Mouse (Mus musculus) left cerebral cortex, postnatal 25 days (tissue): ENCODE results near the gene Slc35f1. TPM values are rescaled to one million over a fixed set of nuclear protein-coding genes. Genes with fewer than 3 reads are reported as not detected.
A peak's percentile ranks its signal among the peaks of the same experiment; 100 is the strongest.

ENCODE experiments used
- DNase-seq, 2 experiments: peaks; one replicate each; pipeline ENCODE4 v3.0.0; 2022; ENCODE audit warnings: low spot score in 2 of 2, mixed read lengths in 1 of 2
- intact Hi-C: fragments of 180-260 bp; cut with DNase I; formaldehyde crosslinking; loops from one replicate; pipeline ENCODE4 v1.15.1; 2025
- total RNA-seq, 2 experiments: library from RNA; stranded (reverse); gene quantifications; 2 replicates each; pipeline ENCODE4 v1.2.3; 2021

Gene Slc35f1
- 10 to 100 TPM; 46.8 to 49.3 TPM for total RNA-seq

DNA sequence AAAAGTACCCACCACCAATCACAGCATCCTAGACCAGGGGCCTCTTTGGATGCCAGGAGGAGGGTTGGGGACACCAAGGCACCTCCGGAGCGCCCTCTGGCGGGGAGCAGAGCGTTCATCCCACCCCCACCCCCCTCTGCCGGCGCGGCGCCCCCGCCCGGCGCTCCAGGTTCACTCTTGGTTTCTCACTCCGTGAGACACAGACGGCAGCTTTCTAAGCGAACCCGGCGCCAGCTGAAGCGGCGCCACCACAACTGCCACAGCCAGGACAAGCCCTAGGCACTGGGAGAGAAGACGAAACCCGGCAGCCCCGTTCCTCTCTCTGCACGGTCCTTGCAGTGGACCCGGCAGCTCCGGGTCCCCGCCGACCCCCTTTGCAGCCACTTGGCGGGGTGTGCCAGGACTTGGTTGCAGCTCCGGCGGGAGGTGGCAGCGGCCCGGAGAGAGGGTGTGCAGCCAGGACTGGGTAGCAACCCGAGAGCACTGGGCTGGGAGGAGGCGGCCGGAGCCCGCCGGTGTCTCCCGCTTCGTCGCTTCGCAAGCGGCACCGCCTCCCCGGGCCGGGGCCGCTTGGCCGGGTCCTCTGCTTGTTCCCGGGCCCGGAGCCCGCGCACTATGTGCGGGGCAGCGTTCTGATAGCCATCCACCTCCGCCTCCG, at the start of gene Slc35f1:
Gene Slc35f1 (plus strand): TSS at position 200 of the 658 bp plus-strand sequence.
- intact Hi-C loops: loop anchor here (2.0 to 5.0 kb wide), 3 partner anchors 67 to 268 kb away; no protein-coding TSS in a partner anchor
- peak; percentile 80 to 84 for DNase-seq

DNA sequence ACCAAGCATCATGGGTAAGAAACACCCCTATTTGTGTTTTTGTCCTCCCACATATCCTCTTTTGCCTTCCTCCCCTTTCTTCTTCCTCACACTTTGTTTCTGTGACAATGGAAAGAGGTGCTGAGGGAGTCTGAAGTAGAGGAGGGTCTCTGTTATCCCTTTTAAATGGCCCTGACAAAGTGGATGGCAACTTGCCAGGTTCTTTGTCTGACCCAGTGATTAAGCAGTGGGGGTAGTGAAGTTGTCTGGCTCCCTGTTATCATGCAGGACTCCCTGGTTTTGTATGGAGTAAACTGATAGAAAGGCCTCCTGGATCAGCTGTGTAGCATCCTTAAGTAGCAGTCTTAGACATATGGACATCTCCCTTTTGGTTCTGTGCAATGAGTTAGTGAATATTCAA, 19.1 kb upstream of the Slc35f1 start:
- DNase-seq: no peak
- intact Hi-C loops: no loop called here

DNA sequence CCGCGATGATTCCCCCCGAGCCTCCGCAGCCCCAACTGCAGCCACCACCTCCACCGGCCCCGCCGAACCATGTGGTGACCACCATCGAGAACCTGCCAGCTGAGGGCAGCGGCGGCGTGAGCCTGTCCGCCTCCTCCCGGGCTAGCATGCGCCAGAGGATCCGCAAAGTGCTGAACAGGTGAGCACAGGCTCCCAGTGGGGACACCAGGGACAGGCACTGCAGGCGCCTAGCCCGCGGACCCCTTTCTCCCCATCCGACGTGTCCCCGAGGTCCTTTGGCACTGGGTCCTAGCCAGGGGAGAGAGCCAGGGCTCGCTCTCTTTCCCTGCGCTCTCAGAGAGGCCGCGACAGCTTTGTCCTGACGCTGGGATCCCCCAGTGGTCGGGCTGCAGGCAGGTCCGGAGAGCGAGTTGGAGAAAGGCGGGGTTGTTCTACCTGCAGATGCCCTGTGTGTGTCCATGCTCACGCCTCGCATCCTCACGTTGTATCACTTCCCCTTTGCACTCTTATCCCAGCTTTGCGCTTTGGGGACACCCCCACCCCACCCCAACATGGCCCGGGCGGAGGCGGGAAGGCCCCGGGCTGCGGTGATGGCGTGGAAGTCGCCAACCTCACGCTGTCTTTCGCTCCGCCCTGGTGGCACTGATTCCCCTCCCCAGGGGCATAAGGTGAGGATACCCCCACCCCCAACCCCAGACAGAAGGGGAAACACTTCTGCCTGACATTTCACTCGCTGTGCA, 829 bp downstream of the Slc35f1 start:
- intact Hi-C loops: loop anchor here (2.0 to 5.0 kb wide), 3 partner anchors 66 to 269 kb away; no protein-coding TSS in a partner anchor
- peak; percentile 39 to 54 for DNase-seq

DNA sequence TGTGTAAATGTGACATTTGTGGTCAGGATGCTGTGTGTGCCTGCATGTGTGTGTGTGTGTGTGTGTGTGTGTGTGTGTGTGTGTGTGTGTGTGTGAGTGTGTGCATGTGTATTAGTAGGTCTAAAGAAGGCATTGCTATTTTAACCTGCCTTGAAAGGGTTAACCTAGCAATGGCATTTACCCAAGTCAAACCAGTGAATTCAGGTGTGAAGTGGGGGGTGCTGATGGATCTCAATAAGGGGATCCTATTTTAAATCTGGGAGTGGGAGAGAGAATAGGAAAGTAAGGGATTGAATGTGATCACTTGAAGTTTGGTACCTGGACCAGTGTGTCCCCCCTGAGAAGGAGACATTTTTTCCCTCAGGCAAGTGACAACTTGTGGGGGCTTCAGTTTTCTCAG, 13.4 kb downstream of the Slc35f1 start:
- intact Hi-C loops: no loop called here
- DNase-seq: no peak

DNA sequence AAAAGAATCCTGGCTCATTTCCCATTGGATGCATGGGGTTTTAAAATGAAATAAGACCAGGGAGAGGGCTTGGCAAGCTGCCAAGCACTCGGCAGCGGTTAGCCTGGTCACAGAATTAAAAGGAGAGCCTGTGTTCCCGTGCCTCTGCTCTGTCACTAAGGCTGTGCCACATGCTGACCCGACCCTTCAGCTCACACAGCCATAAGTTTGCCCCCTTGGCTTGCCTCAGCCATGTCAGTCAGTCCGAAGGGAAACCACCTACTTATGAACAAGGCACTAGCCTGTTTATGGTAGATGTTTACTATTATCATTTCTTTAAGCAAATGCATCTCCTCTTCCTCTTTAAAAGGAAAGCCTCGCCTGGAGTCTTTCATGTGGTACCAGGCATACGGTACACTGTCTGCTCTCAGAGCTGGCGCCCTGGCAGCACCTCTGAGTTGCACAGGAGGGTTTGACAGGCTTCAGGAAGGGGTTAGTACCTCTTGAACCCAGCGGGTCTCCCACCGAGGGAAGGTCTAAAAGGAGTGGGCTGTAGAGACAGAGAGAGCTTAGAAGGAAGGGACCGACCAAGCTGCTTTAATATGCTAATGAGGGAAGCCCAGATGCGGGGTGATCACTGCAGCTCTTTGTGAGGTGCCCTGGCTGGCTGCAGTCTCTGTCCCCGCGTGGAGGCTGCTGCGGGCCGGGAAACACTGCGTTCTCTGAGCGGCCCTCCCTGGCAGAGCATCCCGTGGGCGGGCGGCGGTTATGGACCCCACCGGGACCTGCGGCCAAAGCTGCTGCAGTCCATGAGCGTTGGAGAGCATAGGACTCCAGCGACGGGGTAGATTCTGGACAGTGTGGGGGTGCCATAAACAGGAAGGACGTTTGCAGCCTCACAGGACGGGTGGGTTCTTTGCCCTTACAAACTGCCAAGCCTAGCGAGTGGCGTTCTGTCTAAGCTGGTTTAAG, 14.0 kb downstream of the Slc35f1 start:
- peak; percentile 66 to 68 for DNase-seq
- intact Hi-C loops: no loop called here

DNA sequence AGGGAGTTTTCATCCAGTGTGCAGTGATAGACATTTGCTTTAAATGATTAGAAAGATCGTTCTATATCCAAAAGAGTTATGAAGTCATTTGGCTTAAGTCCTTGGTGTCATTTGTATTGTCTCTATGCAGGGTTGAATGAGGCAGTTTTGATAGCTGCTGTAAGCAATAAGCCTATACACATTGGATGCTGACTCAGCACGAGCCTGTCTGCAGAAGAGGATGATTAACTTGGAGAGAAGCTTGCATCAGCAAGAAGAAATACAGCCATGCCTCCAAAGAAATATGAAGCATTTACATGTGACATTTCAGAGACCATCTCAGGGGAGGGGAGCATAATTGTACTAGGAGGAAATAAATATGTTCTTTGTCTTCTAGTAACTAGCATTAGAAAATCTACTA, 19.1 kb downstream of the Slc35f1 start:
- intact Hi-C loops: no loop called here
- no peak for DNase-seq

DNA sequence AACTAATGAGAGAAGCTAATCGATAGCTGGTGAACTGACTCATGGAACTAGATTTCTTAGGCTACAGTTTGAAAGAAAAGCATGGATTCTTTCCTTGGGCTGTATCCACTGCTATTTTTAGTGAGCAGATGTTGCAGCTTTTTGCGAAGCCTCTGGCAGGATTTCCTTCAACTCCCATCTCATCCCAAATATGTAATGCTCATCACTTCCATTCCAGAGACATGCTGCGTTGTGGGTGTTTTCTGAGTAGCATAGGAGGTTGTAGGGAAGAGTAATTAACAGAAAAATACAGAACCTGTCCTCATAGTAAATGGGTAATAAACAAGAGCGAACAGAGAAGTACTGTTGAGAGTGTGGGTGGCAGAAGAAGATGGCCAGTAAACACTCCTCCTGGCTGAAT, 21.8 kb downstream of the Slc35f1 start:
- DNase-seq: peak; percentile 26 to 77
- intact Hi-C loops: no loop called here

DNA sequence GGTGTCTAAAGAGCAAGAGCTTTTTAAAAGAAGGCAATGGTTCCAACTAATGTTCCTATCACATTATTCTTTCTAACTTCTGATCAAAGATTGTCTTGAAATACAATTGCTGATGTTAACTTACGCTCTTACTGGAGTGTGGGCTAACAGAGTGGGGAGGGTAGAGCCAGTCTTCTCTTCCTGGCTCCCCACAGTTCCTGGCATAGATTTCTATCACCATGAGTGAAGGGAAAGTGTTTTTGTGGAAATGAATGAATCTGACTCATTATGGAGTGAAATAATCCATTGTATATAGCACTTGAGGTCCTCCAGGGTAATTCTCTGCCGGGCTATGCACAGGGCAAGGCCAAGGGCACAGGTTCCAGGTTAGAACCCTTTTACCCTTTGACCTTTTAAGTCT, 24.2 kb downstream of the Slc35f1 start:
- intact Hi-C loops: no loop called here

DNA sequence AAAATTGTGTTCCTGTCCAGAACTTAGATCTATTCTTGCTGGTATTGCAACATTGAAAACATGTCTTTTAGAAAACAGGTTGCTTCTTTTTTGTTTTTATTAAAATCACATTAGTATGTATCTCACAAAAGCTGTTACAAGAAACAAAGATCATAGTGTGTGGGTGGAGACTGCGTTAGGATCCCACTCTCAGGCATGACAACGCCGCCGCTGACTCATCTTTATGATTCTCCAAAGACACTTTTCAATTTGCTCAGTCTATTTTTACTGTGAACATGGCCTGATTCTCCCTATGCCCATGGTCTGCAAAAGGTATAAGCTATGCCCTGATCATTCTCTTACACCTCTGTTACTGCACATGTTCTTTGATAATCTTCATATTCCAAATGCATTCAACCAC, 24.8 kb downstream of the Slc35f1 start:
- peak; percentile 47 to 73 for DNase-seq
- intact Hi-C loops: no loop called here

More for the DNA sequence above, 24.2 kb downstream of the Slc35f1 start:
- peak in 1 of 2 experiments; percentile 15 for DNase-seq

DNA sequence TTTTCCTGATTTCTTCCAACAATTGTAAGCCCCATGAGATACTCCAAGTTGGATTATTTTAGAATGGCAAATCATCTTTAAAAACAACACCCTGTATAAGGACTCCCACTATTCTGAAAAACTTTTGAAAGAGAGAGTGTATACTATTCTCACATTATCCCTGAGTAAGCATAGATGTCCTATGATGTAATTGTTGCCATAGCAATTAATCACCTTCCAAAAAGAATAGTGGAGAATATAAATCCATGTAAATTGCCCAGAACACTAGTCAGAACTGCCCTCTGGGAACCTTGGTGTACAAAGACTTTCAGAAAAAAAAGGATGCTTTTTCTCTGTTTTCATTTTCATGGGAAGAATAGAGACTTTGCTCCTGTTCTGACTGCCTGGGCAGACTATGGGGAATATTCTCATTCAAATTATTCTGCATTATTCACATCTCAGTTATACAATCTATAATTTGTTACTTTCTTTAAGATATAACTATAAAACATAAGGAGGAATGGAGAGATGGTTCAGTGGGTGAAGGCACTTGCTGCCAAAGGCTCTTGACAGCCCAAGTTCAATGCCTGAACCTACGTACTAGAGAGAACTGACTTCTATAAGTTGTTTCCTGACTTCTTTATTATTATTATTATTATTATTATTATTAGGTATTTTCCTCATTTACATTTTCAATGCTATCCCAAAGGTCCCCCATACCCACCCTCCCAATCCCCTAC, 28.0 kb downstream of the Slc35f1 start:
- intact Hi-C loops: no loop called here
- no peak for DNase-seq

DNA sequence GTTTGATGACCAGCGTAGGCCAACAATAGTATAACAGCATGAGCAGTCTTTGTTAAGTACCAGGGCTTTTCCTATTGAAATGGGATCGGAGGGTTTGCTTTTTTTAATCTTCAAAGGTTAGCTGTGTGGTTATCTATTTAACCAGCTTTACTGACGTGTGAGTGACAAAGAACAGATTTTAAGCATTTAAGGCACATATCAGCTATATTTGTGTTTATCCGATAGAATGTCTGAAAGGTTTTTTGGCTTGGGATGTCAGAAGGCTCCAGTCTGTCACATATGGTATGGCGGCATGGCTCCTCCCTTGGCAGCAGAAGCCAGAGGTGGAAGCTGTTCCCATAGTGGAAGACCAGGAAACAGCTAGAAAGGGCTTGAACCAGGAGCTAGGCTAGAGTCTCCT, 36.3 kb downstream of the Slc35f1 start:
- intact Hi-C loops: no loop called here
- no peak for DNase-seq

DNA sequence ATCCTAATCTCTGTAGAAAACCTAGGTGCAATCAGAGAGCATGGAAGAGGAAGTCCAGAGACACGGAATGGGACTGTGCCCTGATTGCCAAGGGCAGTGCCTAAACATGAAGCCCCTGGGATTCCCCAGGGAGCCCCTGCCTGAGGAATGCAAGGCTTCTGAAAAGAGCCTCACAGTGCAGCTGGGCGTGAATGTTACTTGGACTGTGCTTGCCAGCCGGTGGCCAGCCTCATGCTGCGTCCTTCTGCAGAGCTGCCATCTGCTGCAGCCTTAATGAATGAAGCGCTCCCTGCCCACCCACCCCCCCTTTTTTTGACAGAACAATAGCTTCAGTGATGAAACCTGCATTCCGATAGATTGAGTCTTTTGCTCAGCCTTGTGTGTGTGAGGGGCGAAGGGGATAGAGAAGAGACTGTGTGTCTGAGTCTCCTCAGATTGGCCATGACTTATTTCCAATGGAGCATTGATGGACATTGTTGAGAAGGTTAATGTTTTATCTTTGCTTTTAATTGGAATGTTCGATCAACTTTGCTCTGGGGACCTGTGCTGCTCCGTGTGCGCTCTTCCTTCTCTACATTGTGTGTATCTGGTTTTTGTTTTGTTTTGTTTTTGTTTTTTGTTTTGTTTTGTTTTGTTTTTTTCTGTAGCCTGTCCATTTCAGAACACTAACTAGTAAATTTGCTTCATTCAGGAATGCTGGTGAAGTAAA, 52.5 kb downstream of the Slc35f1 start:
- intact Hi-C loops: no loop called here
- DNase-seq: peak; percentile 28 to 43

DNA sequence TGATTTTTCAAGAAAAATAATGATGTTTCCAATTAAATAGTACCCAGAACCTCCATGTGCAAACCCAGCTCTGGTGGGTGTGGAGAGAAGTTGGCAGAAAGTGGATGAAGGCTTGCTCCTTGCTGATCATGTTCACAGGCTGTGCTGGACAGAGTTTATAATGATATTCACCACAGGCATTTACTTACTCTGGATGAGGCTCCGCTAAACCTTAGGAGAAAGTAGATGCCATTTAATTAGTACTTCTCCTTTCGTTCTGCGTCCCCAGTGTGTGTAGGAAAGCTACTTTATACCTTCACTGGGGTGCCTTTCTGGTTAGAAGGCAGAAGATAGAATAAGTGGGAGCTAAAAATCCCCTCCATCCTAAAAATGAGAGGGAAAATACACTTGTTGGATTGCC, 53.5 kb downstream of the Slc35f1 start:
- DNase-seq: no peak
- intact Hi-C loops: no loop called here

DNA sequence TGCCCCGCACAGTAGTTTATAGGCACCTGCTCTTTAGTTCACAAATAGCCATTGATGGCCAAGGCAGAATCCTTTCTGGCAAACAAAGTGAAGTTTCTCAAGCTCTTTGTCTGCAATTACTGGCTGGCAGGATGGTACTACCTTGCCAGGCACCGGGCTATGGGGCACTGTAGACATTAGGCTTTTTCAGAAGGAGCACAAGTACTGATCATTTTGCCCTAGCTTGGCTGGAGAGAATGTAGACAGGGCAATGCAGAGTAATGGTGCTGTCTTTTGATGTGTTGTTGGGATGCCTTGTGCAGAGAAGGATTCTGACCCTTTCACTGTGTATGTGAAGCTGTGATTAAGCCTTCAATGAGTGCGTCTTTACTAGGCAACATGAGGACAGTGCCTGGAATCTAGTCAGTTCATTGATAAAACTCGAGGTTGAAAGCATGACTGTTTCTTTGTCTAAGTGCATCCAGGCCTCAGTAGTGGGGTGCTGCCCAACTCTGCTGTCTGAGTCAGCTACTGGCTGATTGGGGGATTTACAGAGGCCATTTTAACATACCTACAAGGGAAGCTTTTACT, 57.8 kb downstream of the Slc35f1 start:
- intact Hi-C loops: no loop called here
- DNase-seq: no peak

DNA sequence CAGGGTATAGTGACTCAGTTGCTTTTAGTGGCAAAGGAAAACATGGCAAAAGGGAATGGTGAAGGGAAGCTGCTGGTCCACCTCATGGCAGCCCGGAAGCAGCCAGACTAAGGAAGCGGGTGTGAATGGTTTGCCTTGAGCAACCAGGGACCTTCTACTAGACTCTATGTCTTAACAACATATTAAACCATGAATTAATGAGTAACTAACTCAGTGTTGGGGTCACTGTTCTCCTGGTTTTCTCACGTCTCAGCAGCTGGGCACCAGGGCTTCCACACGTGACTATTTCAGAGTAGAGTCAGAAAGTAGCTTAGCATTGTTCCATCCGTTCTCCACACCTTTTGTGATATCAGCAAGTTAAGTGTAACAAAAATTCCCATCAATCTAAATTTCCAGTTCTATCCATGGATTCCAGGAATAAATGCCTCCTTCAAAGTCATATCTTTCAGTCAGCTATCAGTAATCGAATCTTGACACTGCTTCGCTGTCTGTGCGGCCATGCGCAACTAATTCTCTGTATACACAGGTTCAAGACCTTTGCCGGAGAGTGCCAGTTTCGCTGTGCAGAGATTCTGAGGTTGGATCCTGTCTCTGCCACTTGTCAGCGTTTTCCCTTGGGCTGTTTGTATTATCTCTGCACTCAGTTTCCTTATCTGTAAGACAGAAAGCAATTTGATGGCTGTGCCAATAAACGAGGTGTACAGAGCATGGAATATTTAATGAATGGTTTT, 65.8 kb downstream of the Slc35f1 start:
- intact Hi-C loops: loop anchor here (5.0 kb wide), 1 partner anchor 64 kb away; the partner anchor contains the start of gene Slc35f1
- DNase-seq: no peak

DNA sequence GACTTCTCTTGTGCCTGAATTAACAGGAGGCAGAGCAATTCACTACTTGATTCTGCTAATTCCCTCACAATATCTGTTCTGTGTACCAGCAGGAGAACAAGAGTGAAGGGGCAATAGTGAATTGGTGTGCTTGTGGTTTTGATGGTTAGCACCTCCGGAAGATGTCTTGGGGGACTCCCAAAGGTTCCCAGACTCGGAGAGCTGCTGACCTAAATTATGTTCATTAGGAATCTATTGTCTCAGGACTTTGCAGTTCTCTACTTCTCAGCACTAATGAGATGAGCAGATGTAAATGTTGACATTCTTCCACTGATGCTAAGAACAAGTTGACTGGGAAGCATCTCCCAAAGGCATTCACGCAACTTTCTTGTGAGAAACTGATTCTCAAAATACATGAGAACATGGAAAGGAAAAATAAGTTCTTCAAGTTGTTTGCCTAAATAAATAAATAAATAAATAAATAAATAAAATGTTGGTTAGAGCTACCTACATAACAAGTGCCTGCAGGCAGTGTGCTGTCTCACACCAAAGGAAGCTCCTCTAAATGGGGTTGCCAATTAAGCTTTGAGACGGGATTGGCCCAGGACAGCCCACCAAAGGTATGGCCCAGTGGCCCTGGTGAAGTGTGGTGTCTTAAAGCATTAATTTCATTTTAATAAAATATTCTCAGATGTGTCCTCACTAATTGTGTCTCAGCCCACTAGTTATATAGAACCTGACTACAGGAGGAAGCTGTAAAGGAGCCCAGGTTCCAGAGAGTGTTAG, 67.3 kb downstream of the Slc35f1 start:
- DNase-seq: no peak
- intact Hi-C loops: loop anchor here (5.0 kb wide), 1 partner anchor 65 kb away; the partner anchor contains the start of gene Slc35f1

DNA sequence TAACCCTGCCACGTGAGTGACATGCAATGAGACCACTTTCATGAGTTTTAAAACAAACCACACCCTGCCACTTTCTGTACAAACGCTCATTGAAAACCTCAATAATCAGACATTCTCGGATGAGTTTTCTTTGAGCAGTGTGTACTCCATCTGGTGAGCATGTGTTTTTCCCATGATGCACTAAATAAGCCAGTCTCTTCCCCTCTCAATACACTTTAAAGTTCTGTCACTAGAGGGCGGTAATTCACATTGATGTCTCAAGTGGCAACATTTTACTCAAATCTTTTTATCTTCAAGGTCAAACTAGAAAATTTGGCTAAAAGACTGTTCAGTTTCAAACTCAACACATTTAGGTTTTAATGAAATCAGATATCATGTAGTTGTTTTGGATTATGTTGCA, 68.3 kb downstream of the Slc35f1 start:
- DNase-seq: peak in 1 of 2 experiments; percentile 64
- intact Hi-C loops: loop anchor here (5.0 kb wide), 1 partner anchor 66 kb away; the partner anchor contains the start of gene Slc35f1
